Mouse (Mus musculus): ENCODE data around the gene Rara.
A peak's percentile ranks its signal among the peaks of the same experiment; 100 is the strongest.

GRCm38 (mm10) chr11:98959437-98960312 lies 32.1 kb downstream of the Rara start:
- TF ChIP-seq CTCF (IDR thresholded peaks at IDR 0.05; ENCODE audit: insufficient read depth, low read length) (no peak), POLR2A (IDR thresholded peaks at IDR 0.05; ENCODE audit: borderline replicate concordance, extremely low read depth, low read depth, low read length) (peak; percentile 96; the same call in 1 of the 2 replicates)
